Mouse (Mus musculus): ENCODE measurements around the gene Cox11.

DNA sequence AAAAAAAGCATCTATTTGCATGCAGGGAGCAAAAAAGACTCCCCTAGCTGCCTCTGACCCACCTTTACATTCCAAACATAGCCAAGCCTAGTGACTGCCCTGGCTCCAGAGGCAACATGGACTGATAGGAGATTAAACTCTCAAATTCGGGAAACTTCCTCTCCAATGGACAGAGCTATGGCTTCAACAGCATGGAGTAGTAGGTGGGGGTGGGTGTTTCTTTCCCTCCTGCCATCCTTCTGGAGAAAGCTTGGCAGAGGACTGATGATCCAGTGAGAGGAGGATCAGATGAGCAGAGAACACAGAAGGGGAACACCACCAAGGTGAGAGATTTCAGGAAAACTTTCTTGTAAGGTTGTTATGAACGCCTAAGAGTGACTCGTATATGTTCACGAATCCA lies 14.6 kb downstream of the Cox11 start:
- TF ChIP-seq CTCF (IDR thresholded peaks at IDR 0.05; ENCODE audit: control insufficient read depth, insufficient read depth, low read length) (no peak), POLR2A (IDR thresholded peaks at IDR 0.05; ENCODE audit: borderline replicate concordance, control insufficient read depth, low read depth, low read length) (no peak)

Data from bone marrow, adult 2 months (tissue).